Mouse (Mus musculus) liver, adult 2 months (tissue): ENCODE results near the gene Rnf126. TPM values are rescaled to one million over a fixed set of nuclear protein-coding genes. Genes with fewer than 3 reads are reported as not detected.
"Not testable (repeated sequence)": the region's sequence is repeated elsewhere in the genome, so short reads cannot be mapped to it uniquely, and the experiment has no call there.

Source experiments
- DNase-seq: peaks from one replicate; pipeline ENCODE4 v3.0.0-alpha.2; 2011; ENCODE audit warnings: low read depth, low spot score; ENCODE audit errors: extremely low read depth
- H3K27ac ChIP-seq: fragments of 200-500 bp; replicated peaks from 2 replicates; pipeline ENCODE4 v1.5.1; 2012; ENCODE audit warnings: low read depth, mild to moderate bottlenecking, control low read depth, inconsistent platforms, low read length; ENCODE audit not compliant: insufficient read depth
- H3K27me3 ChIP-seq: fragments of 200-500 bp; 2 replicates; pipeline ENCODE4 v1.6.1; 2012; ENCODE audit warnings: mild to moderate bottlenecking, moderate library complexity, low read length, inconsistent platforms; ENCODE audit not compliant: control insufficient read depth, insufficient read depth
- H3K36me3 ChIP-seq: fragments of 200-500 bp; 2 replicates; pipeline ENCODE4 v1.6.1; 2012; ENCODE audit warnings: low read length, inconsistent platforms; ENCODE audit not compliant: control insufficient read depth, insufficient read depth
- H3K4me1 ChIP-seq: fragments of 200-500 bp; 2 replicates; pipeline ENCODE4 v1.6.1; 2011; ENCODE audit warnings: low read length; ENCODE audit not compliant: control insufficient read depth, insufficient read depth
- H3K4me3 ChIP-seq: fragments of 200-500 bp; 2 replicates; pipeline ENCODE4 v1.5.1; 2011; ENCODE audit warnings: low read depth, mild to moderate bottlenecking, control low read depth, low read length, moderate library complexity; ENCODE audit not compliant: insufficient read depth
- H3K79me2 ChIP-seq: fragments of 200-500 bp; 2 replicates; pipeline ENCODE4 v1.6.1; 2012; ENCODE audit warnings: inconsistent platforms, mild to moderate bottlenecking, low read length, moderate library complexity; ENCODE audit not compliant: control insufficient read depth, insufficient read depth
- H3K9ac ChIP-seq: fragments of 200-500 bp; 2 replicates; pipeline ENCODE4 v1.6.1; 2012; ENCODE audit warnings: low read depth, mild to moderate bottlenecking, control low read depth, inconsistent platforms, low read length
- CTCF ChIP-seq: fragments of 200-500 bp; IDR thresholded peaks from 2 replicates; pipeline ENCODE4 v1.5.1; 2011; ENCODE audit warnings: low read depth, low read length, control low read depth
- POLR2A ChIP-seq: fragments of 200-500 bp; IDR thresholded peaks from 2 replicates; pipeline ENCODE4 v1.6.1; 2011; ENCODE audit warnings: low read length, control low read depth; ENCODE audit not compliant: insufficient read depth; ENCODE audit errors: extremely low read depth
- WGBS: fragments of 180-500 bp; shearing (Covaris S2); methylation state at CpG from one replicate; pipeline ENCODE4 v1.1.7; 2018; 5-methylcytosine and 5-hydroxymethylcytosine counted together
- polyA plus RNA-seq: library from polyadenylated mRNA; depleted of rRNA; stranded (reverse); fragments of >200 nt; gene quantifications from 2 replicates; pipeline ENCODE4 v1.2.3, GENCODE M21; 2012
- total RNA-seq: library from RNA; depleted of rRNA; stranded (reverse); fragments of >200 nt; gene quantifications from 2 replicates; pipeline ENCODE4 v1.2.3, GENCODE M21; 2014

Rnf126 gene
- total and polyA plus RNA-seq, 2 experiments: 7.6 to 70.6 TPM

- Histone ChIP-seq H3K9ac (peak overlapping the region; percentile 97), H3K4me3 (peak overlapping the region; percentile 89), H3K36me3 (peaks cover 2% of the 10 kb centered on the region; the same call in 1 of the 2 replicates), H3K27me3 (no peaks in the 10 kb centered on the region), H3K4me1 (peaks cover 20% of the 10 kb centered on the region), H3K27ac (peak overlapping the region; percentile 81), H3K79me2 (peaks cover 27% of the 10 kb centered on the region)
- 2% methylated on average over 11 of the region's 16 CpGs for WGBS
- TF ChIP-seq POLR2A: no peak
- DNase-seq: no peak
Measured at GRCm38 (mm10) chr10:79766001-79766507, 698 bp downstream of the Rnf126 start.

- TF ChIP-seq POLR2A: no peak
- TF ChIP-seq CTCF: no peak
- Histone ChIP-seq H3K4me3 (no peak overlapping the region), H3K27me3 (no peaks in the 10 kb centered on the region), H3K27ac (peak overlapping the region; percentile 81), H3K4me1 (peaks cover 20% of the 10 kb centered on the region), H3K36me3 (peaks cover 3% of the 10 kb centered on the region; the same call in 1 of the 2 replicates), H3K9ac (peak overlapping the region; percentile 97), H3K79me2 (peaks cover 27% of the 10 kb centered on the region)
- DNase-seq: peak; percentile 81
- WGBS: 23% methylated on average over 2 of the region's 2 CpGs
Measured at GRCm38 (mm10) chr10:79765228-79765745, 1.5 kb downstream of the Rnf126 start.

GRCm38 (mm10) chr10:79764234-79764633, 2.5 kb downstream of the Rnf126 start:
- Histone ChIP-seq H3K79me2 (peaks cover 27% of the 10 kb centered on the region), H3K36me3 (peaks cover 3% of the 10 kb centered on the region; the same call in 1 of the 2 replicates), H3K27ac (no peak overlapping the region), H3K4me3 (no peak overlapping the region), H3K4me1 (peaks cover 20% of the 10 kb centered on the region), H3K9ac (no peak overlapping the region), H3K27me3 (no peaks in the 10 kb centered on the region)
- WGBS: 45% methylated on average over 7 of the region's 7 CpGs
- TF ChIP-seq CTCF (no peak), POLR2A (no peak)
- no peak for DNase-seq

- Histone ChIP-seq H3K9ac (no peak overlapping the region), H3K36me3 (peaks cover 4% of the 10 kb centered on the region; the same call in 1 of the 2 replicates), H3K27me3 (no peaks in the 10 kb centered on the region), H3K79me2 (peaks cover 27% of the 10 kb centered on the region), H3K4me3 (no peak overlapping the region), H3K4me1 (peaks cover 18% of the 10 kb centered on the region), H3K27ac (no peak overlapping the region)
- no peak for TF ChIP-seq POLR2A
- no peak for TF ChIP-seq CTCF
- WGBS: 72% methylated on average over 3 of the region's 3 CpGs
- DNase-seq: no peak
Measured at GRCm38 (mm10) chr10:79762875-79763274, 3.9 kb downstream of the Rnf126 start.

GRCm38 (mm10) chr10:79760603-79761143, 6.1 kb downstream of the Rnf126 start:
- Histone ChIP-seq H3K36me3 (peaks cover 4% of the 10 kb centered on the region; the same call in 1 of the 2 replicates), H3K79me2 (peaks cover 19% of the 10 kb centered on the region), H3K27ac (no peak overlapping the region), H3K4me1 (peaks cover 13% of the 10 kb centered on the region), H3K27me3 (no peaks in the 10 kb centered on the region), H3K9ac (no peak overlapping the region), H3K4me3 (no peak overlapping the region)
- no peak for TF ChIP-seq POLR2A
- TF ChIP-seq CTCF: no peak
- DNase-seq: no peak
- 93% methylated on average over 11 of the region's 11 CpGs for WGBS

GRCm38 (mm10) chr10:79759675-79760074, 7.1 kb downstream of the Rnf126 start:
- DNase-seq, H3K4me3 ChIP-seq, H3K27me3 ChIP-seq, H3K36me3 ChIP-seq, H3K4me1 ChIP-seq, H3K9ac ChIP-seq, H3K27ac ChIP-seq: not testable (repeated sequence)
- 96% methylated on average over 1 of the region's 1 CpGs for WGBS
- H3K79me2 ChIP-seq: peaks cover 16% of the 10 kb centered on the region
